31 mouse cellular contexts compared by ENCODE assay signal in the genomic region with DNA sequence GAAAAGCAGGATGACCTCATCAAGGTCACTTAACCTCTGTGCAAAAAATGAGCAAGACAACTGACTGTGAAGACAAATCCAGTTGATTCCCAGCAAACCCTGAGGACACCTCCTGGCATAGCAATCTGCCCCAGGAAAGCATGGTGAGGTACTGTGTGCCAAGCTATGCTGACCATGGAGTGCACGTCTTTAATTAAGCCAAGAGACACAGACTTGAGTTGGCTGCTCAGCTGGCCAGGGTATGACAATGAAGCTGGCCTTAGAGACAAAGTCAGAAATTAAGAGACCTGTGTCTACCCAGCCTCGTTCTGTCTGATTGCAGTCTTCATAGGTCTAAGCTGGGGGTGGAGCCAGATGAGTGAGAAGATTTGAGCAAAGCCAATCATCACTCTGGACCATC.
"Had no signal": no experiment of that assay in that cellular context is flagged by ENCODE, and none has a peak within 500 bp of the region (broad histone marks: within the 10 kb centered on the region; RNA-seq: fewer than 3 reads in every experiment).

No protein-coding gene starts in this region.

- DNase-seq: left cerebral cortex, postnatal 4 days; liver; liver, embryonic 13.5 days; liver, postnatal 0 days; lung, adult 18-20 months; lung, adult 2 months; lung, embryonic 14.5 days; lung, postnatal 10 days; lung, postnatal 14 days; lung, postnatal 36 days; lung, postnatal 4 days had no signal

- H3K4me1 ChIP-seq: limb, embryonic 10.5 days; limb, embryonic 12.5 days; limb, embryonic 13.5 days; limb, embryonic 15.5 days; liver, embryonic 12.5 days; liver, embryonic 13.5 days; lung, embryonic 15.5 days; megakaryocyte, embryonic 14.5 days; midbrain, embryonic 12.5 days; midbrain, embryonic 15.5 days; neural tube, embryonic 12.5 days had no signal

- H3K9me3 ChIP-seq: limb, embryonic 10.5 days; limb, embryonic 12.5 days; limb, embryonic 13.5 days; limb, embryonic 15.5 days; liver, embryonic 12.5 days; liver, embryonic 13.5 days; liver, embryonic 15.5 days; lung, embryonic 15.5 days; megakaryocyte, embryonic 14.5 days; midbrain, embryonic 10.5 days; midbrain, embryonic 12.5 days; midbrain, embryonic 13.5 days; midbrain, embryonic 15.5 days; neural tube, embryonic 12.5 days had no signal

- H3K27me3 ChIP-seq: limb, embryonic 12.5 days; limb, embryonic 13.5 days; limb, embryonic 15.5 days; liver, embryonic 12.5 days; liver, embryonic 13.5 days; liver, embryonic 15.5 days; lung, embryonic 15.5 days; megakaryocyte, embryonic 14.5 days; midbrain, embryonic 12.5 days; midbrain, embryonic 13.5 days; midbrain, embryonic 15.5 days; neural tube, embryonic 12.5 days had no signal

- ATAC-seq: liver, embryonic 12.5 days; liver, postnatal 0 days; lung, postnatal 0 days; midbrain, embryonic 13.5 days; midbrain, embryonic 15.5 days; midbrain, embryonic 16.5 days had no signal

- H3K36me3 ChIP-seq: limb, embryonic 10.5 days; limb, embryonic 12.5 days; limb, embryonic 13.5 days; limb, embryonic 15.5 days; liver, embryonic 12.5 days; liver, embryonic 13.5 days; liver, embryonic 15.5 days; lung, embryonic 15.5 days; midbrain, embryonic 10.5 days; midbrain, embryonic 12.5 days; midbrain, embryonic 13.5 days; midbrain, embryonic 15.5 days; neural tube, embryonic 12.5 days had no signal

- H3K9ac ChIP-seq: limb, embryonic 12.5 days; limb, embryonic 13.5 days; limb, embryonic 15.5 days; liver, embryonic 12.5 days; liver, embryonic 13.5 days; liver, embryonic 14.5 days; liver, embryonic 15.5 days; liver, postnatal 0 days; lung, embryonic 14.5 days; lung, embryonic 15.5 days; midbrain, embryonic 12.5 days; midbrain, embryonic 13.5 days; midbrain, embryonic 15.5 days; neural tube, embryonic 12.5 days had no signal

- H3K4me3 ChIP-seq: left cerebral cortex, adult 2 months; limb, embryonic 10.5 days; limb, embryonic 12.5 days; limb, embryonic 13.5 days; limb, embryonic 15.5 days; liver, embryonic 12.5 days; liver, embryonic 13.5 days; liver, embryonic 15.5 days; lung, embryonic 15.5 days; megakaryocyte, embryonic 14.5 days; midbrain, embryonic 10.5 days; midbrain, embryonic 12.5 days; midbrain, embryonic 13.5 days; midbrain, embryonic 15.5 days; myocyte; neural tube, embryonic 12.5 days had no signal

- H3K4me2 ChIP-seq: limb, embryonic 12.5 days; limb, embryonic 13.5 days; limb, embryonic 15.5 days; liver, embryonic 11.5 days; liver, embryonic 12.5 days; liver, embryonic 13.5 days; liver, embryonic 15.5 days; lung, embryonic 14.5 days; lung, embryonic 15.5 days; midbrain, embryonic 12.5 days; midbrain, embryonic 13.5 days; midbrain, embryonic 15.5 days; neural tube, embryonic 12.5 days had no signal

- H3K27ac ChIP-seq: left cerebral cortex, adult 2 months; limb, embryonic 10.5 days; limb, embryonic 12.5 days; limb, embryonic 13.5 days; limb, embryonic 15.5 days; liver, embryonic 12.5 days; liver, embryonic 13.5 days; liver, embryonic 14.5 days; liver, embryonic 15.5 days; lung, embryonic 15.5 days; macrophage; midbrain, embryonic 10.5 days; midbrain, embryonic 12.5 days; midbrain, embryonic 13.5 days; midbrain, embryonic 15.5 days; neural tube, embryonic 12.5 days had no signal
